Mouse (Mus musculus): ENCODE data around the gene Cdpf1.

The Cdpf1 gene

DNA sequence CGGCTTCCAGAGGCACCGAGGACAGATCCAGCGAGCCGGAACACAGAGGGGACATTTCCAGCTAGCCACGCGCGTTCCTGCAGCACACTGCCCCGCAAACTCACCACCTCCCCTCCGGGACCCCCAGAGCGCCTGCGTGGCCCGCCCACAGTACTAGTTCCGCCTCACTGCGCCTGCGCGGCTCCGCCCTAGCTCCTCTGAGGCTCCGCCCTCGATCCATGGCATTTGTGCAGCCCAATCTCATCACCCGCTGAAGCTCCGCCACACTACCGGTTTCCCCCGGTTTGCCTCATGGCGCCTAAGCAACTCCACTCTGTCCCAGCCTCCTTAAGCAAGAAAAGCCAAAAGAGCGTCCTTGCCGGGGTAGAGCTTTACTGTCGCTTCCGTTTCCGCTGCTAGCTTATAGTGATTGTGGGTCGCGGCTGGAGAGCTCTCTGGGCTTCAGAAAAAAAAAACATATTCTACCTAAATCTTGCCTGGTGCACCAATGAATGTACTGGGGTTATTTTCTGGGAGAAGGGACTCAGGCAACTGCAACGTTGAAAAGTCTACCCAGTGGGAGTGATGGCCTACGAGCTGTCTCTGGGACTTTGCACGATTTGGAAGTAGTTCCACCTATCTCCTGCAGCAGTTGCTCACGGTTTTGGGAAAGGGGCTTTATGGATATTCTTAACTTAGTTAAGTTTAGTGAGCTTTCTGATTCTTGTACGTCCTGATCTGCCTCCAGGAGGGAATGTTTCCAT, at the start of gene Cdpf1:
Cdpf1 (minus strand) TSS at position 163 of the 743 bp plus-strand sequence.
- peak; percentile 99 for DNase-seq

DNA sequence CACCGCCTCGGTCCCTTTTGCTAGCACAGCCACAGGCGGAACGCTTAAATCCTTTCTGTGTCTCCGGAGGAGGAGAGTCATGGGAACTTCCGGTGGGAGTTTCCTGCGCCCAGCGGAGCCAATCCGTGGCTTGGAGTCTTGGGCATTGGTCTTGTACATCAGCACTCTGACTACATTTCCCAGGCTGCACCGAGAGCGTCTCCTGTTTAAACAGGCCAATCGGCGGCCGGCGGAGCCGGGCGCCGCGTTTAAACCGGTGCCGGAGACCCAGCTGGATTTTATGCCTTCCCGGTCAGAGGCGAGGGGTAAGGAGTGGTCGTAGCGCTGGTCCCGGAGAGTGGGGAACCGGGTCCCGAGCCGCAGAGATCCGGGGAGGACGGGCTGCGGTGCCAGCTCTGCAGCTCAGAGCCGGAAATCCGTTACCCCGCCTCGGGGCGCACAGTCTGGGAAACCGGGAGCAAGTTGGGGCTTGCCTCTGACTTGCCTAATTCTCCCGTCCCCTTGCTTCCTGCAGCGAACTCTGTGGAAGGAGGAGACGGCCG, 48.1 kb upstream of the Cdpf1 start, which contains the start of gene Gtse1:
Gtse1 (plus strand) TSS at position 256 of the 542 bp plus-strand sequence.
- peak; percentile 94 for DNase-seq

- no peak for DNase-seq
Observed at GRCm38 (mm10) chr15:85858980-85859489, 47.5 kb upstream of the Cdpf1 start.

DNA sequence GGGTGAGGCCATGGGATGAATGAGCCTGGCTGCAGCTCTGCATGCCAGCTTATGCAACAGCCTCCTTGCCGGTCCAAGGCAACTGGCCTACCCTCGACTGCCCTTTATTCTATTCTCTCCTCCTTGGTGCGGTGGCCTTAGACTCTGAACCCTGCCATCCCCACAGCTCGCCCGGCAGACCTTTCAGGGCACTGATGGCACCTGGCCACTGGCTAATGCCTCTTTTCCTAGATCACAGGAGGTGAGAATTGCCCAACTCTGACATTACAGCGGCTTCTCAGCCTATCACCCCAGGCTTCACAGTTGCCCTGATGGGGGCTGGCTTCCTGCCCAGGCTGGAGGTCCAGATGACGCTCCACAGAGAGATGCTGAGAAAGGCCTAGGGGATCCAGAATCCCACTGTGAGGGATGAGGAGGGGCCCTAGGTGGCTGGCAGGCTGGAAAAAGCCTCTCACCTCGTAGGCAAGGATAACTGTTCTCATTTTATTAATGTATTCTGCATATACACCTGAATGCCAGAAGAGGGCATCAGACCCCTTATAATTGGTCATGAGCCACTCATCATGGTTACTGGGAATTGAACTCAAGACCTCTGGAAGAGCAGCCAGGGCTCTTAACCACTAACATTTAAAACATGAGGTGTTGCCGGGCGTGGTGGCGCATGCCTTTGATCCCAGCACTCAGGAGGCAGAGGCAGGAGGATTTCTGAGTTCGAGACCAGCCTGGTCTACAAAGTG, 40.3 kb upstream of the Cdpf1 start:
- no peak for DNase-seq

DNA sequence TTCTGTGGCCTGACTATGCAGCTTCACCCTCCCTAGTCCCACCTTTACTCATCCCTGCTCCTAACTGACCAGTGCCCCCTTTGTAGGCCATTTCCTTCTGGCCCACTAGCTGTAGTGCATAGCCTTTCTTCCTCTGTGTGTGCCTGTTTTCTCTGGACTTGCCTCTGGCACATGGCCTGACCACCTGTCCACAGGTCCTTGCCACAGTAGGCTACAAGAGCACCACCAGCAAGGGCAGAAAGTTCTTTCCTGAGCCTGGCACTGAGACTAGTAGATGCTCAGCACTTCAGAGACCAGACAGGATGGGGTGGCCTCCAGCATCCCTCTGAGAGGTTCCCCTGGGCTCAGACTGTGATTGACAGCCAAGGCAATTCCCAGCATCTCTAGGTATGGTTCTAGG, 33.6 kb upstream of the Cdpf1 start:
- no peak for DNase-seq

DNA sequence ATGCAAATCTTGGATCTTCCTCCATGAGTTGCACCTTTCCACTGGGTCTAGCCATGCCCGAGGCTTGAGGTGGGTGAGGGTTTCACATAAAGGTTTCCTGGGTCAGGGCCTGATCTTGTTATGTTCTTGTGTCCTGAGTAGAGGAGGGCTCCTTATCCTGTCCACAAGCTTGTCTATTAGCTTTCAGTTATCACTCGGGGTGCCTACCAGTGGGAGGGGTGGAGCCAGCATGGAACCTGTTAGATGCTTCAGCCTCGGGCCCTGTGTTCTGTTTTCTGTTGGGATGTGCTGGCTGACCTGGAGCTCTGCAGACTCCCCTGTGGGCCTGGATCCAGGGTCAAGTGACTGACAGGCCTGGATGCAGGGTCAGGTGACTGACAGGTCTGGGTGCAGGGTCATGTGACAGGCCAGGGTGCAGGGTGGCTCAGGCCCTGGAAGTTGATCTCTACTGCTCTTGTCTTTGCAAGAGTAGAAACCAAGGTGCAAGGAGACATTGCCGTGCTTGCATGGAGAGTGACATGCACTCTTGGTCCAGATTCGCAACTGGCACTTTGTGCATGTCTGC, 30.4 kb upstream of the Cdpf1 start:
- no peak for DNase-seq

DNA sequence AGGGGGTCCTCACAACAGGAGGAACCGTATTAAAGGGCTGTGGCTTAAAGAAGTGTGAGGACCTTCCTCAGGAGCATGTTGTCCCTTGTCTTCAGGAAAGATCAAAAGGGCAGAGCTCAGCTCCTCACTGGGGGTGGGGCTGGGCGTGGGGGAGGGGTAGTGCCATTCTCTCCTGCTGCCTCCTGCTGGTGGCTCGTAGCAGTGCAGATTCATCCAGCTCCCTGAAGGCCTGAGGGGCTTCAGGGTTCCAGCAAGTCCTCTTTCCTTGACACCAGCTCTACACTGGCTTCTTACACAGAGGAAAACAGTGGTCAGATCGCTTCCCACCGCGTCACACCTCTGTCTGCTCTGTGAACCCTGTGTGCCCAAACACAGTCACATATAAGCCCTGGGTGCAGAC, 29.5 kb upstream of the Cdpf1 start:
- DNase-seq = peak; percentile 68

- no peak for DNase-seq
Observed at GRCm38 (mm10) chr15:85836887-85837286, 25.4 kb upstream of the Cdpf1 start.

DNA sequence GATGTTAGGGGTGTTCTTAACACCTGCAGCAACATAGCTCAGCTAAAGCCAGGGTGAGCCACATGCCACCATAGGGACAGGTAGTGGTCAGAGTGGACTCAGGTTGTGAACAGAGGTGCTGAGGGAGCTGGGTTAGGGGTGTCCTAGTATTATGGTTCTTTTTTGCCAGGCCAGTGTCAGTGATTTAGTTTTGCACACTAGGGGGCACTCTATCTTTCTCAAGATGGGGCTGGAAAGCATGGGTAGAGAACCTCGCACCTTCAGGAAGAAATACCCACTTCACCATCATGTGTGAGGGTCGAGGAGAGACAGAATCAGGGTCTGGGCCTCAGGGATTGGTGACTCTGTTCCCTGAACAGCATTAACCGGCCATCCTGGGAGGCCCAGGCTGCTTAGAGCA, 23.8 kb upstream of the Cdpf1 start:
- DNase-seq = peak; percentile 31

DNA sequence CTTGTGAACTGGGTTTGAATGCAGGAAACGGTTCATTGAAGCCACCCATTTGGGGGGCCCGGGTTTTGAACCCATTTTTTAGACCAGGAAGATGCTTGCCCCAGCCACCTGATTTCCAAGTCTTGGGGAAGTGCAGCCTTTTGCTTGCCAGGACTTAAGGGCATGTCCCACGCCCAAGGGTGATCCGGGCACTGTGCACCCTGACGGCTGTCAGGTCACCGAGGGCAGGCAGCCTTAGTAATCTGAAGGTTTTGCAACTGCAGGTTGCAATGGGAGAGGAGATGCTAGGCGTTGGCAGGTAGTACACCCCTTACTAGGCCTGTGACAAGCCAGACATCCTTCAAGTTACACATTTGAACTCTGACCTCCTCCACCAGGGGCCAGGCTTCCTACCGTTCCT, 21.1 kb upstream of the Cdpf1 start:
- DNase-seq = no peak

GRCm38 (mm10) chr15:85831954-85832590, 20.6 kb upstream of the Cdpf1 start, which contains the start of gene Ttc38:
Ttc38 (plus strand) TSS chr15:85832306.
- DNase-seq = peak; percentile 86

- DNase-seq = no peak
Observed at GRCm38 (mm10) chr15:85829470-85829869, 18.0 kb upstream of the Cdpf1 start.

DNA sequence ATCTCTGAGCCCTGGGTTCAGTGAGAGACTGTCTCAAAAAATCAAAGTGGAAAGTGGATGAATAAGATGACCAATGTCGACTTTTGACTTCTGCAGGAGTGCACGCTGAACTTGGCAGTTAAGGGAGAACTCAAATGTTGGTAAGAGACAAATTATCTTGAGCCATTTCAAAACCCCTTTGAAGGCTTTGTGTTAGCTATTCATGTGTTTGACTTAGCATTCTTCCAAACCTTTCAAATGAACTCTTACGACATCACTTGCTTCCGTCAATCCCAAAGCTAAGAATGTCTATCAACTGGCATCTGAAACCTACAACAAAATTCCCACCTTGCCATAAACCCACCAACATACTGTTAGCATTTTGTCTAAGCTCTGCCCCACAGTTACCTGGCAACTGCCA, 16.6 kb upstream of the Cdpf1 start:
- no peak for DNase-seq

- no peak for DNase-seq
Observed at GRCm38 (mm10) chr15:85826676-85827075, 15.2 kb upstream of the Cdpf1 start.

DNA sequence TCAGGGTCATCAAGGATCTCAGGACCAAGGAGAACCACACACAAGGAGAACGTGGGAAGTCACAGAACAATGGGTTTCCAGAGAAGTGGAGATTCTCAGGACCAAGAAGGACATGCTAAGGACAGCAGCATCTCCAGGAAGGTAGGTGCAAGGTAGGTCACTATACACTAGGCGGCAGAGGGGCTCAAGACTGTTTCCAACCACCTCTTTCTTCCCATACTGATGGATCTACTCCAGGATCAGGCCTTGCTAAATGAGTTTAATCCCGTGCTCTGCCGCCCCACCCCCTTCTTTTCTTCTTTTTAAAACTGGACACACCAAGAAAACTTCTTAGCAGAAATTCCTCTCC, 10.5 kb upstream of the Cdpf1 start:
- no peak for DNase-seq

GRCm38 (mm10) chr15:85821203-85822010, 9.9 kb upstream of the Cdpf1 start, which contains the start of gene Pkdrej:
Pkdrej (minus strand) TSS chr15:85821734.
- DNase-seq = peak; percentile 28

GRCm38 (mm10) chr15:85813428-85813827, 1.9 kb upstream of the Cdpf1 start:
- no peak for DNase-seq

- no peak for DNase-seq
Observed at GRCm38 (mm10) chr15:85810806-85811521, 533 bp downstream of the Cdpf1 start.

- no peak for DNase-seq
Observed at GRCm38 (mm10) chr15:85810462-85810805, 1.1 kb downstream of the Cdpf1 start.

- DNase-seq = peak; percentile 84
Observed at GRCm38 (mm10) chr15:85809091-85809490, 2.4 kb downstream of the Cdpf1 start.

GRCm38 (mm10) chr15:85808434-85808833, 3.1 kb downstream of the Cdpf1 start:
- peak; percentile 6 for DNase-seq
